Mouse (Mus musculus) kidney, adult 2 months (tissue): ENCODE measurements around the gene Rgs12. TPM values are rescaled to one million over a fixed set of nuclear protein-coding genes. Genes with fewer than 3 reads are reported as not detected.

Experiments used
- DNase-seq: peaks from one replicate; pipeline ENCODE4 v3.0.0; 2021
- H3K27ac ChIP-seq: fragments of 200-500 bp; 2 replicates; pipeline ENCODE4 v1.5.1; 2012; ENCODE audit warnings: low read depth, low read length, control low read depth, inconsistent platforms; ENCODE audit not compliant: insufficient read depth
- H3K27me3 ChIP-seq: fragments of 200-500 bp; replicated peaks from 2 replicates; pipeline ENCODE4 v1.6.1; 2012; ENCODE audit warnings: mild to moderate bottlenecking, moderate library complexity, low read length, inconsistent platforms; ENCODE audit not compliant: control insufficient read depth, insufficient read depth
- H3K36me3 ChIP-seq: fragments of 200-500 bp; 2 replicates; pipeline ENCODE4 v1.6.1; 2012; ENCODE audit warnings: mild to moderate bottlenecking, moderate library complexity, low read length, inconsistent platforms; ENCODE audit not compliant: control insufficient read depth, insufficient read depth
- H3K4me1 ChIP-seq: fragments of 200-500 bp; 2 replicates; pipeline ENCODE4 v1.6.1; 2011; ENCODE audit warnings: low read length; ENCODE audit not compliant: control insufficient read depth, insufficient read depth
- H3K4me3 ChIP-seq: fragments of 200-500 bp; 2 replicates; pipeline ENCODE4 v1.5.1; 2011; ENCODE audit warnings: mild to moderate bottlenecking, low read depth, low read length, control low read depth; ENCODE audit not compliant: insufficient read depth
- CTCF ChIP-seq: fragments of 200-500 bp; conservative IDR thresholded peaks from 2 replicates; pipeline ENCODE4 v1.5.1; 2011; ENCODE audit warnings: low read depth, mild to moderate bottlenecking, control low read depth, low read length, moderate library complexity, mixed read lengths; ENCODE audit not compliant: insufficient read depth, insufficient read length
- POLR2A ChIP-seq: fragments of 200-500 bp; IDR thresholded peaks from one replicate; pipeline ENCODE4 v1.6.1; 2011; ENCODE audit warnings: low read depth, low read length, control low read depth
- WGBS: fragments of 180-500 bp; shearing (Covaris S2); methylation state at CpG from one replicate; pipeline ENCODE4 v1.1.7; 2018; 5-methylcytosine and 5-hydroxymethylcytosine counted together
- polyA plus RNA-seq: library from polyadenylated mRNA; depleted of rRNA; stranded (reverse); fragments of >200 nt; gene quantifications from 2 replicates; pipeline ENCODE4 v1.2.3, GENCODE M21; 2012

The Rgs12 gene
- polyA plus RNA-seq, 1 experiment: 20.7 TPM

GRCm38 (mm10) chr5:34932458-34932806 lies 16.8 kb upstream of the Rgs12 start:
- Histone ChIP-seq H3K36me3 (no peaks in the 10 kb centered on the region), H3K27me3 (no peaks in the 10 kb centered on the region), H3K4me3 (no peak overlapping the region), H3K4me1 (0 out of 2 replicates have a peak, but pooled peaks cover 5% of the 10 kb centered on the region), H3K27ac (peak overlapping the region; percentile 62; the same call in 1 of the 2 replicates)
- TF ChIP-seq CTCF: no peak
- TF ChIP-seq POLR2A: no peak
- DNase-seq: no peak
- 35% methylated on average over 4 of the region's 4 CpGs for WGBS

- H3K4me1 ChIP-seq: 0 out of 2 replicates have a peak, but pooled peaks cover 5% of the 10 kb centered on the region
- H3K27ac ChIP-seq: no peak overlapping the region
- no peak overlapping the region for H3K4me3 ChIP-seq
- DNase-seq: no peak
- TF ChIP-seq POLR2A: no peak
- TF ChIP-seq CTCF: 0 out of 2 replicates have a peak, but pooled peaks have one; percentile 16
- no peaks in the 10 kb centered on the region for H3K36me3 ChIP-seq
- no peaks in the 10 kb centered on the region for H3K27me3 ChIP-seq
- WGBS: 97% methylated on average over 1 of the region's 1 CpGs
These were observed 15.8 kb upstream of the Rgs12 start for GRCm38 (mm10) chr5:34933461-34933860.

- Histone ChIP-seq H3K27ac (no peak overlapping the region), H3K27me3 (no peaks in the 10 kb centered on the region), H3K36me3 (no peaks in the 10 kb centered on the region), H3K4me1 (no peaks in the 10 kb centered on the region), H3K4me3 (no peak overlapping the region)
- no peak for TF ChIP-seq CTCF
- TF ChIP-seq POLR2A: no peak
- DNase-seq: no peak
- 66% methylated on average over 10 of the region's 10 CpGs for WGBS
These were observed 7.4 kb upstream of the Rgs12 start for GRCm38 (mm10) chr5:34941710-34942470.

GRCm38 (mm10) chr5:34943428-34943827 lies 5.8 kb upstream of the Rgs12 start:
- WGBS: 90% methylated on average over 3 of the region's 3 CpGs
- peaks cover 3% of the 10 kb centered on the region; the same call in 1 of the 2 replicates for H3K4me1 ChIP-seq
- H3K27ac ChIP-seq: no peak overlapping the region
- H3K27me3 ChIP-seq: no peaks in the 10 kb centered on the region
- DNase-seq: no peak
- no peak for TF ChIP-seq CTCF
- TF ChIP-seq POLR2A: no peak
- H3K36me3 ChIP-seq: no peaks in the 10 kb centered on the region
- H3K4me3 ChIP-seq: no peak overlapping the region

- H3K27ac ChIP-seq: no peak overlapping the region
- H3K4me1 ChIP-seq: peaks cover 9% of the 10 kb centered on the region; the same call in 1 of the 2 replicates
- no peaks in the 10 kb centered on the region for H3K36me3 ChIP-seq
- DNase-seq: no peak
- TF ChIP-seq CTCF (no peak), POLR2A (no peak)
- 10% methylated on average over 12 of the region's 12 CpGs for WGBS
- no peaks in the 10 kb centered on the region for H3K27me3 ChIP-seq
- H3K4me3 ChIP-seq: peak overlapping the region; percentile 71
These were observed 545 bp downstream of the Rgs12 start for GRCm38 (mm10) chr5:34949769-34950211.

- H3K4me3 ChIP-seq: no peak overlapping the region
- no peaks in the 10 kb centered on the region for H3K27me3 ChIP-seq
- H3K36me3 ChIP-seq: no peaks in the 10 kb centered on the region
- DNase-seq: no peak
- H3K27ac ChIP-seq: no peak overlapping the region
- no peak for TF ChIP-seq CTCF
- no peak for TF ChIP-seq POLR2A
- H3K4me1 ChIP-seq: peaks cover 9% of the 10 kb centered on the region; the same call in 1 of the 2 replicates
- 82% methylated on average over 6 of the region's 6 CpGs for WGBS
These were observed 1.4 kb downstream of the Rgs12 start for GRCm38 (mm10) chr5:34950486-34951160.
